Mouse (Mus musculus): ENCODE data around the gene Nvl. TPM values are rescaled to one million over a fixed set of nuclear protein-coding genes. Genes with fewer than 3 reads are reported as not detected.

The Nvl gene
- polyA plus RNA-seq, 1 experiment = 52.6 TPM

- Histone ChIP-seq H3K4me3 (replicated peaks; ENCODE audit: insufficient read depth, low read depth, low read length) (no peak overlapping the region), H3K4me1 (ENCODE audit: control insufficient read depth, insufficient read depth, low read length) (peaks cover 9% of the 10 kb centered on the region; the same call in 1 of the 2 replicates), H3K27ac (ENCODE audit: insufficient read depth, low read length) (no peak overlapping the region), H3K27me3 (ENCODE audit: control insufficient read depth, insufficient read depth, low read length) (no peaks in the 10 kb centered on the region)
- DNase-seq = no peak
- no peak for TF ChIP-seq CTCF (IDR thresholded peaks at IDR 0.05; ENCODE audit: borderline replicate concordance, insufficient read depth, low read depth, low read length)
- no peak for TF ChIP-seq POLR2A (IDR thresholded peaks at IDR 0.05; ENCODE audit: borderline replicate concordance, insufficient read depth, low read length)
- 97% methylated on average over 1 of the region's 1 CpGs for WGBS
Measured at GRCm38 (mm10) chr1:181068344-181068743, 75.7 kb downstream of the Nvl start.

GRCm38 (mm10) chr1:181064648-181065047 lies 79.4 kb downstream of the Nvl start:
- no peak for TF ChIP-seq POLR2A (IDR thresholded peaks at IDR 0.05; ENCODE audit: borderline replicate concordance, insufficient read depth, low read length)
- no peak for TF ChIP-seq CTCF (IDR thresholded peaks at IDR 0.05; ENCODE audit: borderline replicate concordance, insufficient read depth, low read depth, low read length)
- Histone ChIP-seq H3K27me3 (ENCODE audit: control insufficient read depth, insufficient read depth, low read length) (no peaks in the 10 kb centered on the region), H3K4me3 (replicated peaks; ENCODE audit: insufficient read depth, low read depth, low read length) (no peak overlapping the region), H3K27ac (ENCODE audit: insufficient read depth, low read length) (no peak overlapping the region), H3K4me1 (ENCODE audit: control insufficient read depth, insufficient read depth, low read length) (peaks cover 9% of the 10 kb centered on the region; the same call in 1 of the 2 replicates)
- peak; percentile 14 to 51 for DNase-seq
- 43% methylated on average over 6 of the region's 6 CpGs for WGBS

- peaks cover 9% of the 10 kb centered on the region; the same call in 1 of the 2 replicates for H3K4me1 ChIP-seq (ENCODE audit: control insufficient read depth, insufficient read depth, low read length)
- H3K27ac ChIP-seq (ENCODE audit: insufficient read depth, low read length) = no peak overlapping the region
- no peak overlapping the region for H3K4me3 ChIP-seq (replicated peaks; ENCODE audit: insufficient read depth, low read depth, low read length)
- 15% methylated on average over 2 of the region's 2 CpGs for WGBS
- no peak for TF ChIP-seq POLR2A (IDR thresholded peaks at IDR 0.05; ENCODE audit: borderline replicate concordance, insufficient read depth, low read length)
- TF ChIP-seq CTCF (IDR thresholded peaks at IDR 0.05; ENCODE audit: borderline replicate concordance, insufficient read depth, low read depth, low read length) = no peak
- no peaks in the 10 kb centered on the region for H3K27me3 ChIP-seq (ENCODE audit: control insufficient read depth, insufficient read depth, low read length)
- peak; percentile 56 to 78 for DNase-seq
Measured at GRCm38 (mm10) chr1:181063991-181064390, 80.0 kb downstream of the Nvl start.

- TF ChIP-seq CTCF (IDR thresholded peaks at IDR 0.05; ENCODE audit: borderline replicate concordance, insufficient read depth, low read depth, low read length) (no peak), POLR2A (IDR thresholded peaks at IDR 0.05; ENCODE audit: borderline replicate concordance, insufficient read depth, low read length) (no peak)
- 81% methylated on average over 3 of the region's 3 CpGs for WGBS
- H3K4me3 ChIP-seq (replicated peaks; ENCODE audit: insufficient read depth, low read depth, low read length) = no peak overlapping the region
Measured at GRCm38 (mm10) chr1:181061784-181062485, 82.1 kb downstream of the Nvl start.

GRCm38 (mm10) chr1:181052898-181053297 lies 91.1 kb downstream of the Nvl start:
- Histone ChIP-seq H3K27ac (ENCODE audit: insufficient read depth, low read length) (no peak overlapping the region), H3K4me1 (ENCODE audit: control insufficient read depth, insufficient read depth, low read length) (no peaks in the 10 kb centered on the region), H3K4me3 (replicated peaks; ENCODE audit: insufficient read depth, low read depth, low read length) (no peak overlapping the region), H3K27me3 (ENCODE audit: control insufficient read depth, insufficient read depth, low read length) (no peaks in the 10 kb centered on the region)
- TF ChIP-seq POLR2A (IDR thresholded peaks at IDR 0.05; ENCODE audit: borderline replicate concordance, insufficient read depth, low read length) = no peak
- TF ChIP-seq CTCF (IDR thresholded peaks at IDR 0.05; ENCODE audit: borderline replicate concordance, insufficient read depth, low read depth, low read length) = no peak
- WGBS = 79% methylated on average over 4 of the region's 4 CpGs
- DNase-seq = no peak

More at GRCm38 (mm10) chr1:181061784-181062485, 82.1 kb downstream of the Nvl start:
- no peak overlapping the region for H3K27ac ChIP-seq (ENCODE audit: insufficient read depth, low read length)
- H3K27me3 ChIP-seq (ENCODE audit: control insufficient read depth, insufficient read depth, low read length) = no peaks in the 10 kb centered on the region
- H3K4me1 ChIP-seq (ENCODE audit: control insufficient read depth, insufficient read depth, low read length) = peaks cover 9% of the 10 kb centered on the region; the same call in 1 of the 2 replicates
- no peak for DNase-seq

GRCm38 (mm10) chr1:181050937-181051336 lies 93.1 kb downstream of the Nvl start, which contains the start of gene 9130409I23Rik:
Gene 9130409I23Rik (plus strand): TSS chr1:181051237.
- H3K4me1 ChIP-seq (ENCODE audit: control insufficient read depth, insufficient read depth, low read length) = no peaks in the 10 kb centered on the region
- H3K4me3 ChIP-seq (replicated peaks; ENCODE audit: insufficient read depth, low read depth, low read length) = no peak within 1 kb of the TSS
- H3K27me3 ChIP-seq (ENCODE audit: control insufficient read depth, insufficient read depth, low read length) = no peaks in the 10 kb centered on the region
- no peak for DNase-seq
- TF ChIP-seq CTCF (IDR thresholded peaks at IDR 0.05; ENCODE audit: borderline replicate concordance, insufficient read depth, low read depth, low read length) (no peak), POLR2A (IDR thresholded peaks at IDR 0.05; ENCODE audit: borderline replicate concordance, insufficient read depth, low read length) (no peak)
- WGBS = 55% methylated on average over 6 of the region's 6 CpGs
- H3K27ac ChIP-seq (ENCODE audit: insufficient read depth, low read length) = no peak within 1 kb of the TSS

- Histone ChIP-seq H3K4me3 (replicated peaks; ENCODE audit: insufficient read depth, low read depth, low read length) (no peak overlapping the region), H3K27me3 (ENCODE audit: control insufficient read depth, insufficient read depth, low read length) (no peaks in the 10 kb centered on the region), H3K4me1 (ENCODE audit: control insufficient read depth, insufficient read depth, low read length) (no peaks in the 10 kb centered on the region), H3K27ac (ENCODE audit: insufficient read depth, low read length) (no peak overlapping the region)
- no peak for DNase-seq
- TF ChIP-seq POLR2A (IDR thresholded peaks at IDR 0.05; ENCODE audit: borderline replicate concordance, insufficient read depth, low read length) (no peak), CTCF (IDR thresholded peaks at IDR 0.05; ENCODE audit: borderline replicate concordance, insufficient read depth, low read depth, low read length) (no peak)
Measured at GRCm38 (mm10) chr1:181049328-181049842, 94.6 kb downstream of the Nvl start.

- WGBS = 60% methylated on average over 1 of the region's 1 CpGs
- H3K27me3 ChIP-seq (ENCODE audit: control insufficient read depth, insufficient read depth, low read length) = no peaks in the 10 kb centered on the region
- DNase-seq = no peak
Measured at GRCm38 (mm10) chr1:181047520-181047919, 96.5 kb downstream of the Nvl start.

More at GRCm38 (mm10) chr1:181047520-181047919, 96.5 kb downstream of the Nvl start:
- Histone ChIP-seq H3K27ac (ENCODE audit: insufficient read depth, low read length) (no peak overlapping the region), H3K4me3 (replicated peaks; ENCODE audit: insufficient read depth, low read depth, low read length) (no peak overlapping the region), H3K4me1 (ENCODE audit: control insufficient read depth, insufficient read depth, low read length) (no peaks in the 10 kb centered on the region)
- no peak for TF ChIP-seq CTCF (IDR thresholded peaks at IDR 0.05; ENCODE audit: borderline replicate concordance, insufficient read depth, low read depth, low read length)
- no peak for TF ChIP-seq POLR2A (IDR thresholded peaks at IDR 0.05; ENCODE audit: borderline replicate concordance, insufficient read depth, low read length)
